Mouse (Mus musculus) urinary bladder, postnatal 25 days (tissue): Measurements from ENCODE around the gene Vinac1.
"Not testable (repeated sequence)": the region's sequence is repeated elsewhere in the genome, so short reads cannot be mapped to it uniquely, and the experiment has no call there.

Experiments
- DNase-seq: peaks from one replicate; pipeline ENCODE4 v3.0.0; 2022; ENCODE audit warnings: low spot score

The Vinac1 gene

DNA sequence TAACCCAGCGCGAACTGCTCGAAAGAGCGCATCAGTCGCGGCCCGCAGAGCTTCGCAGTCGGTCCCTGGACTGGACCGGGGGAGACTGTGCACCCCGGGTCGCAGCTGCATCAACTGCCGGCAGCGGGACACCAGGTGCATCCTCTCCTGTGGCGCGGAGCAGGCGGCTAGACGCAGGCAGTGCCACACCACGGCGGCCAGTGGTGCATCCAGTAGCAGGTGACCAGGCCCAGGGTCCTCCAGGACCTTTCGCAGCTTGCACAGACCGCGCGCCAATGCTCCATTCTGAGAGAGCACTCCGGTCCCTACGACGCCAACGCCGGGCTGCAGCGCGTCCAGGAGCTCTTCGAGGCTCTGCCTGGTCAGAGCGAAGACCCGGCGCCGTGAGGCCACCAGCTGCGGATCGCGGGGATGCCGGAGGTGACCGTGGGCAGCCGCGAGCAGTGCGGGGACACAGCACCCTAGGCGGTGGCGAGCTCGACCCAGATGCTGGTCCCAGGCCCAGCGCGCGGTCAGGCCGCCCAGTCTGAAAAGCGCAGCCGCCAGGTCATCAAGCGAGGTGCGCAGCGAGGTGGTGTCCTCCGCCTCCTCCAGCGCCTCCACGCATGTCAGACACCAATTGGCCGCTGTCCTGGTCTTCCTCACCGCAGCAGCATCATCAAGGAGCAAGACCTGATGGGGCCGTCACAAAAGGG is 8.9 kb downstream of the Vinac1 start:
- peak; percentile 10 for DNase-seq

GRCm38 (mm10) chr2:129038426-129038936 is 9.5 kb downstream of the Vinac1 start:
- DNase-seq = no peak

GRCm38 (mm10) chr2:129035381-129035780 is 12.6 kb downstream of the Vinac1 start:
- DNase-seq = no peak

GRCm38 (mm10) chr2:129024820-129025219 is 23.2 kb downstream of the Vinac1 start:
- DNase-seq = peak; percentile 8

- DNase-seq = no peak
Observed at GRCm38 (mm10) chr2:129020106-129020505, 27.9 kb downstream of the Vinac1 start.

DNA sequence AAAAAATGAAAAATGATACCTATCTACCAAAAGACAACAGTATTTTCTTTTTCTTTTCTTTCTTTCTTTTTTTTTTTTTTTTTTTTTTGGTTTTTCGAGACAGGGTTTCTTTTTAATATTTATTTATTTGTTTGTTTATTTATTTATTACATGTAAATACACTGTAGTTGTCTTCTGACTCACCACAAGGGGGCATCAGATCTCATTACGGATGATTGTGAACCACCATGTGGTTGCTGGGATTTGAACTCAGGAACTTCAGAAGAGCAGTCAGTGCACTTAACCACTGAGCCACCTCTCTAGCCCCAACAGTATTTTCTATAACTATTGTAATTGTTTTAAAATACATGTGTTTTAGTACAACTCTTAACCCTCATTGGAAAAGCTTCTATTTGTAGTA is 39.1 kb downstream of the Vinac1 start:
- DNase-seq = not testable (repeated sequence)

DNA sequence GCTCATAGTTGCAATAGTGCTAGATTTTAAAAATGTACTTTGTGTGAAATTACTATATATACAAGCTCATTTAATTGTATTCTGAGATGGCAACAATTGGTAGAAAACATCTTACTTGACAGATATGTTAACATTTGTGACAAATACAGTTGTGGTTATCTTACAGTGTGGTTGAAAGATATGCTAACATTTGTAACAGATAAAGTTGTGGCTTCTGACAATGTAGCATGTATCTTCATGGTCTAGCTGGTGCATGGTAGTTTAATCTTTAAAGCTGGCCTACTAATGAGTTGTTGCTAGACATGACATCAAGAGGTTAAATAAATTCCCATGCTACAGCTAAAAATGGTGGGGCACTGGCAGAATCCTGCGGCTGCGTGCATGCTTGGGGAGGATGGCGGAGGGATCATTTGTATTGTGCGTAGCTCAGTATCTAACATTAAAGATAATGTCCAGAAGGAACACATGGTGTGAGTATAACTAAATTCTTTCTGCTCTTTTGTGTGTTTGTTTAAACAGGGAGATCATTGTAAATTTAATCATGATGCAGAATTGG is 41.7 kb downstream of the Vinac1 start:
- DNase-seq = no peak

DNA sequence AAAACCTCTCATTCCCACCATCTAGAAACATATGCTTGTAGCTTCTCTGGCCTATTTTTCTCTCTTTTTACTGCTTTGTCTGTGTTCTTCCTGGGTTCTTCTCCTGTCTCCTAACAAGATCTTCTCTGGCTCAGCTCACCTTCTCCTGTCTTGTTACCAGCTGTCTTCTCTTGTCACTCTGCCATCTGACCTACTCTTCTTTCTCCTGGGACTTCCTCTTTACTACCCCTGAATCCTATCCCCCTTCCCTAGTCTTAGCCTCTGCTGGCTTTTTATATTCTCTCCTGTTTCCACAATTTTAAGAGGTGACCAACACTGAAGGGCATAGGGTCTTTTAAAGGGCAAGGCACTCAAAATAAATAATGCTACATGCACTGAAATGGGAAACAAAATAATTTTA is 43.1 kb downstream of the Vinac1 start:
- DNase-seq = no peak

DNA sequence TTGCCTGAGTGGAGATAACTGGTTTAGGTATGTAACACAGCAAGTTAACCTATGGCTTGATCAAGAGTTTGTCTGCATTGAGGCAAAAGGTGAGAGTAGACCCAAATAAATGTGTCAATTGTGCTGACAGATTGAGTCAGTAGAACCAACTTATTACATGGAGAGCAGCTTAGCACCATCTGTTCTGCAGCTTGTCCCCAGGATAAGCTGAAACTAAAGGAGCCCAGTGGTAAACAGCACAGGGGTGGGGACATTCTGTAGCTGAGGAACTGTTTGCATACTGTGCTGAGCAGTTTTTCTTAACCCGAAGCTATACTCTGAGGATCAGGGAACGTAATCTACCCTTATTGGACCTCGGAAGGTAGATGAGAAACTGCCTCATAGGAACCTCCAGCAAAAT is 63.2 kb downstream of the Vinac1 start:
- DNase-seq = no peak

- no peak for DNase-seq
Observed at GRCm38 (mm10) chr2:128975572-128975971, 72.4 kb downstream of the Vinac1 start.
